Mouse (Mus musculus) lung, adult 2 months (tissue): ENCODE data around the gene Blzf1.

ENCODE experiments used
- CTCF ChIP-seq: fragments of 200-500 bp; IDR thresholded peaks from 2 replicates; pipeline ENCODE4 v1.5.1; 2011; ENCODE audit warnings: mild to moderate bottlenecking, low read length, control low read depth; ENCODE audit not compliant: insufficient read depth
- POLR2A ChIP-seq: fragments of 200-500 bp; IDR thresholded peaks from 2 replicates; pipeline ENCODE4 v1.6.1; 2011; ENCODE audit warnings: low read depth, mild to moderate bottlenecking, control low read depth, low read length, borderline replicate concordance; ENCODE audit errors: extremely low read depth

DNA sequence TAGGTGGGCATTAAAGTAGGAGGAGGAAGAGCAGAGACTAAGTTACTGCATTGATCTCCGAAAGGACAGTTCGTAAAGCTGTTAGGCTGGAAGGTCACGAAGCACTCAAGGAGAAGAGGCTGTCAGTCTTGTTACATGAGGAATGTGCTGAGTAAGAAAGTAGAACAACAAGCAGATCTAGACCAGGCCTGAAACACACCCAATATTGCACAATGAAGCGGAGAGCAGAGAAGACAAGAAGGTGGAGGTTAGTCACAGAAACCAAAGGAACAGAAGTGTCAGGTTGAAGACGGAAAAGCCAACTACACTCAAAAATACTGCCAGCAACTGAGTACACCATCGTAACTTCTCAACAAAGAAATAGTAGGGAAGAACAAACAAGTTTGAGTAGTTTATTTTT, 13.2 kb downstream of the Blzf1 start:
- no peak for TF ChIP-seq CTCF
- TF ChIP-seq POLR2A = no peak
